Mouse (Mus musculus) heart, embryonic 14.5 days (tissue): Measurements from ENCODE around the gene Iqcd. TPM values are rescaled to one million over a fixed set of nuclear protein-coding genes. Genes with fewer than 3 reads are reported as not detected.

Experiments
- ATAC-seq: fragments of 200-750 bp; cut with Nextera tagmentation; 2 replicates; pipeline ENCODE4 v1.8.0; 2017; ENCODE audit warnings: low read depth, moderate TSS enrichment; ENCODE audit not compliant: insufficient number of reproducible peaks, insufficient read depth, low FRiP score
- H3K27ac ChIP-seq, 2 experiments: fragments of 200-500 bp in 1 of 2; fragments of 300-500 bp in 1 of 2; sonication (generic) in 1 of 2; replicated peaks in 1 of 2; 2 replicates each; pipeline ENCODE4 v1.5.1; 2012 to 2014; ENCODE audit warnings: low read depth in 2 of 2, low read length in 2 of 2, control low read depth in 1 of 2, mild to moderate bottlenecking in 1 of 2, mixed read lengths in 1 of 2; ENCODE audit not compliant: control insufficient read depth in 1 of 2, insufficient read depth in 1 of 2
- H3K27me3 ChIP-seq: fragments of 300-500 bp; sonication (generic); 2 replicates; pipeline ENCODE4 v1.6.1; 2014; ENCODE audit warnings: mild to moderate bottlenecking, low read length, control low read depth; ENCODE audit not compliant: control insufficient read depth, insufficient read depth
- H3K36me3 ChIP-seq: fragments of 300-500 bp; sonication (generic); 2 replicates; pipeline ENCODE4 v1.6.1; 2014; ENCODE audit warnings: mild to moderate bottlenecking, control low read depth, low read length, mixed read lengths; ENCODE audit not compliant: control insufficient read depth, insufficient read depth
- H3K4me1 ChIP-seq, 2 experiments: fragments of 200-500 bp in 1 of 2; fragments of 300-500 bp in 1 of 2; sonication (generic) in 1 of 2; 2 replicates each; pipeline ENCODE4 v1.6.1; 2012 to 2014; ENCODE audit warnings: low read length in 2 of 2, control low read depth in 1 of 2, mixed read lengths in 1 of 2; ENCODE audit not compliant: control insufficient read depth in 2 of 2, insufficient read depth in 2 of 2
- H3K4me2 ChIP-seq: fragments of 300-500 bp; sonication (generic); 2 replicates; pipeline ENCODE4 v1.6.1; 2014; ENCODE audit warnings: mild to moderate bottlenecking, low read length
- H3K4me3 ChIP-seq, 2 experiments: fragments of 200-500 bp in 1 of 2; fragments of 300-500 bp in 1 of 2; sonication (generic) in 1 of 2; 2 replicates each; pipeline ENCODE4 v1.5.1; 2012 to 2014; ENCODE audit warnings: low read length in 2 of 2, mild to moderate bottlenecking in 2 of 2, control low read depth in 1 of 2, low read depth in 1 of 2, moderate library complexity in 1 of 2; ENCODE audit not compliant: control insufficient read depth in 1 of 2, insufficient read depth in 1 of 2
- H3K9ac ChIP-seq: fragments of 300-500 bp; sonication (generic); 2 replicates; pipeline ENCODE4 v1.6.1; 2014; ENCODE audit warnings: mild to moderate bottlenecking, low read length
- H3K9me3 ChIP-seq: fragments of 300-500 bp; sonication (generic); 2 replicates; pipeline ENCODE4 v1.6.1; 2016; ENCODE audit warnings: low read length, control low read depth; ENCODE audit not compliant: control insufficient read depth
- WGBS: fragments of 180-500 bp; shearing (Covaris S2); extraction: QIAGEN DNeasy Blood & Tissue Kit; methylation state at CpG from one replicate; pipeline ENCODE4 v1.1.7; 2014; 5-methylcytosine and 5-hydroxymethylcytosine counted together
- polyA plus RNA-seq: library from polyadenylated mRNA; unstranded; fragments of >200 nt; fragmentation: Nextera tagmentation; extraction: Ambion mirVana; gene quantifications from 2 replicates; pipeline ENCODE4 v1.2.1, GENCODE M21; 2014

Iqcd gene
- polyA plus RNA-seq, 1 experiment from 2014 or later = 0.43 TPM

DNA sequence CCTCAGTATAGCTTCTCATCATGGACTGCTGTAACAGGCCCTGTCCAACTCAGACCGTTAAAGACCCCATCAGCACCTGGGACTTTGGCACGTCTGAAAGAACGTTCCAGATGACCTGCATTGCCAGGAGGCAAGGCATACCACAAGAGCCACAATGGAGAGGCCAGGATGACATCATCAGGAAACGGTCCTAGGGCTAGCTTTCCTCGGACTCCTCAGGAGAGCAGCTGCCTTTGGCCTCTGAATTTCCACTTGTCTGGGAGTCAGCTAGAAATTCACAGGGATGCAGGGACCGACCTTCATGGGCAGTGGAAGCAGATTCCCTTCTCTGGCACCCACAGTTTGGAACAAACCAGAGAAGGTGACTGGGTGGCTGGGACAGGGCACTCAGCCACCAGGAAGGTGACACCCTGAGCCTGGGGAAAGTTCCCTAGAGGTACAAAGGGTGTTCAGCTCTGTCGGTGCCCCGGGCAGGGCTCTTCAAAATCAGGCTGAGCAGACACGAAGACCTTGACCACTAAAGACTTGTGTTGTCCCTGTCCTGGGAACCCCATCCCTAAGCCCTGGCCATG, 22.0 kb upstream of the Iqcd start:
- Histone ChIP-seq H3K36me3 (no peaks in the 10 kb centered on the region), H3K4me2 (no peak overlapping the region), H3K4me1 (peaks cover 65 to 70% of the 10 kb centered on the region in 2 experiments), H3K9me3 (no peaks in the 10 kb centered on the region), H3K4me3 (no peak overlapping the region), H3K27ac (peak overlapping the region; percentile 42 to 71), H3K9ac (peak overlapping the region; percentile 9; the same call in 1 of the 2 replicates), H3K27me3 (no peaks in the 10 kb centered on the region)
- whole genome bisulfite sequencing = 37% methylated on average over 9 of the region's 9 CpGs
- no peak for ATAC-seq

DNA sequence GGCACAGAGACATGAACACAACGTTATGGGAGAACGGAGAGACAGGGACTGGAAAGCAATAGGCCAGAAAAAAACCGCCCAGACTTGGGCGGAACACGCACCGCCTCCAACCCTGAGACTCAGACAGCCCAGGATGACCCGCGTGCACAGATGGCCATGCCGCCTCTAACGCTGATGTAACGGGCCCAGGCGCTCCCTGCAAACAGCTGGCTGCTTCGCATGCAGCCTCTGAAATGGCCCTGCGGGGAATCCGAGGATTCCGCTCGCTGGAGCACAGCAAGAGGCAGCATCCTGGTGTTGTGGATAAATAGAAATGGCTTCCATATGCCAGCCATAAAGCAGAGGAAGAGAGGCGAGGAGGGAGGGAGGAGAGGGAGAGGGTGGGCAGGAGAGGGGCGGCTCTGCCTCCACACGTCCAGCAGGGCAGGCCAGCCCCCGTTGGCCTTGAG, 21.5 kb upstream of the Iqcd start:
- 51% methylated on average over 21 of the region's 21 CpGs for WGBS
- ATAC-seq = no peak
- Histone ChIP-seq H3K9ac (no peak overlapping the region), H3K4me3 (no peak overlapping the region), H3K9me3 (no peaks in the 10 kb centered on the region), H3K27me3 (no peaks in the 10 kb centered on the region), H3K36me3 (no peaks in the 10 kb centered on the region), H3K27ac (peak overlapping the region; percentile 42 to 71), H3K4me1 (peaks cover 65 to 70% of the 10 kb centered on the region in 2 experiments), H3K4me2 (no peak overlapping the region)

- ATAC-seq = no peak
- Histone ChIP-seq H3K9ac (no peak overlapping the region), H3K4me2 (no peak overlapping the region), H3K27ac (no peak overlapping the region), H3K4me1 (peaks cover 63 to 68% of the 10 kb centered on the region in 2 experiments), H3K36me3 (no peaks in the 10 kb centered on the region), H3K9me3 (no peaks in the 10 kb centered on the region), H3K27me3 (no peaks in the 10 kb centered on the region), H3K4me3 (no peak overlapping the region)
- 64% methylated on average over 14 of the region's 14 CpGs for WGBS
Measured at GRCm38 (mm10) chr5:120567761-120568211, 21.0 kb upstream of the Iqcd start.

DNA sequence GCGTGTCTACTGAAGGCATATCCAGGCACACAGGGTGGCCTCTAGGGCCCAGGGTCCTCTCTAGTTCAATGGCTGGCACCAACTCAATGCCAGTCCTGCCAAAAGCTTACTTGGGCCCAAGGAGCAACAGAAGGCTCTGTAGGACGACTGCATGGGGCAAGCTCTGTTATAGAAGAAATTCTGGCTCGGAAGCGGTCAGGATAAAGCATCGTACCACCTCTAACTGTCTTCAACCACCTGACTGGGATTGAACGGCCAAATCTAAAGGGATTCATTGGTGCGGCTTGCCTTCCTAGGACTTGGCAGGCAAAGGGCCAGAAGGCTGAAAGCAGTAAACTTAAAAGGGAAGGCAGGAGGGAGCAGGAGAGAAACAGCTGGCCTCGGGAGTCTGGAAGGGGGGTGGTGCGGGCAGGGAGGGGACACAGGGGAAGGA, 20.5 kb upstream of the Iqcd start:
- H3K4me1 ChIP-seq = peaks cover 57 to 62% of the 10 kb centered on the region in 2 experiments

DNA sequence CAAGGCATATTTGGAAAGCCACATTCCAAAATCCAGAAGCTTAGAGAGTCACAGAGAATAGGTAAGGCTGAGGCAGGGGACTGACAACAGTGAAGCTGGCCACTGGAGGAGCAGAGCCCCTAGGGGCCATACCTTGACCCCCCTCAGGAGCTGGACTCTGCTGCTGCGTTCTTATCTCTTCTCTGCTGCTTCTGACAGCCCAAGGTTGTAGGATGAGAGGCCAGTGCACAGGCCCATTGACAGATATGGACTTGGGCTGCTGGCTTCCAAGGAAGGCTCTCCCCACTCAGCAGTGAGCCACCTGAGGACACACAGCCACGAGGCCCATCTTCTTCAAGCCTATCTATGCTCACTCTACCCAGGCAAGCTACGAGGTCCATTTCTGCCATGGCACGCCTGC, 19.9 kb upstream of the Iqcd start:
- no peak for ATAC-seq
- WGBS = 50% methylated on average over 4 of the region's 4 CpGs
- Histone ChIP-seq H3K9me3 (no peaks in the 10 kb centered on the region), H3K36me3 (no peaks in the 10 kb centered on the region), H3K9ac (no peak overlapping the region), H3K27ac (no peak overlapping the region), H3K4me1 (peaks cover 51 to 57% of the 10 kb centered on the region in 2 experiments), H3K27me3 (no peaks in the 10 kb centered on the region), H3K4me3 (no peak overlapping the region), H3K4me2 (no peak overlapping the region)

More for the DNA sequence above, 20.5 kb upstream of the Iqcd start:
- H3K4me2 ChIP-seq = no peak overlapping the region
- no peak for ATAC-seq
- 74% methylated on average over 9 of the region's 9 CpGs for WGBS
- H3K36me3 ChIP-seq = no peaks in the 10 kb centered on the region
- H3K27ac ChIP-seq = no peak overlapping the region
- H3K27me3 ChIP-seq = no peaks in the 10 kb centered on the region
- H3K9ac ChIP-seq = no peak overlapping the region
- no peaks in the 10 kb centered on the region for H3K9me3 ChIP-seq
- no peak overlapping the region for H3K4me3 ChIP-seq

DNA sequence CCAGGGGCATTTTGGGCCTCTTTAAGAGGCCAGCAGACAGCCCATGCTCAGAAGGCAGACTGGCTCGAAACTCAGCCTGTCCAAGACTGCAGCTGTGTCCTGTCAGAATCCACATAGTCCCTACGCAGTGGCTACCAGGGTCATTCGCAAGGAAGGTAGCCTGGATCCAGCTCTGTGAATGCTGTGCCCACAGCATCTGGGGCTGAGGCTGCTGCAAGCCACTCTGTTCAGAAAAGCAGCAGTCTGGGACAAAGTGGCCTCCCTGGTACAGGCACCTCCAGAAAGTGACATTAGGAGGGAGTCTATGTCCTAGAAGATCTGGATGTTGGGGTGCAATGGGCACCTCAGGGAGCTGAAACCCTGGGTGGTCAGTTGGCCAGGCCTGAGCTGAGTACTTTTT, 19.0 kb upstream of the Iqcd start:
- Histone ChIP-seq H3K9me3 (no peaks in the 10 kb centered on the region), H3K4me1 (peaks cover 50 to 59% of the 10 kb centered on the region in 2 experiments), H3K36me3 (0 out of 2 replicates have a peak, but pooled peaks cover 3% of the 10 kb centered on the region), H3K4me2 (no peak overlapping the region), H3K27me3 (no peaks in the 10 kb centered on the region), H3K27ac (no peak overlapping the region), H3K4me3 (no peak overlapping the region), H3K9ac (no peak overlapping the region)
- 80% methylated on average over 3 of the region's 3 CpGs for WGBS
- no peak for ATAC-seq

- Histone ChIP-seq H3K9ac (no peak overlapping the region), H3K36me3 (0 out of 2 replicates have a peak, but pooled peaks cover 3% of the 10 kb centered on the region), H3K4me2 (no peak overlapping the region), H3K9me3 (no peaks in the 10 kb centered on the region), H3K27ac (no peak overlapping the region), H3K4me1 (peaks cover 47 to 61% of the 10 kb centered on the region in 2 experiments), H3K4me3 (no peak overlapping the region), H3K27me3 (no peaks in the 10 kb centered on the region)
- no peak for ATAC-seq
- 89% methylated on average over 11 of the region's 11 CpGs for WGBS
Measured at GRCm38 (mm10) chr5:120570289-120570897, 18.4 kb upstream of the Iqcd start.
